Mouse (Mus musculus): ENCODE results near the gene Cox7a1.
"Not testable (repeated sequence)": the region's sequence is repeated elsewhere in the genome, so short reads cannot be mapped to it uniquely, and the experiment has no call there.

The Cox7a1 gene

DNA sequence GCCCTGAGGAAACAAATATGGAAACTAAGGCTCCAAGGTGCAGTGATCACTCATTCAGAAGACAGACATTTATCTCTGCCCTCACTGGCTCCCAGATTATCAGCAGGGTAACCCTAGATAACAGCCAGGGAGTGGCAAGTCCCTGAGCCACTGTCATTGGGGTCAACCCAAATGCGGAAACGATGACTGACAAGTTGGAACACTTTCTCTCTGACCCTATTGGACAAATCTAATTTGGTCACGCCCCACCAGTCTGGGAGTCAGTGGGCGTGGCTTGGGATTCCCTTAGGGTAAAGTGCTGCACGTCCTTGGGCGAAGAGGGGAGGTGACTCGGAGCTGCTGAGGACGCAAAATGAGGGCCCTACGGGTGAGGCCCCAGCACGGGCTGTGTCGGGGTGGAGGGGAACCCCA is at the start of gene Cox7a1:
TSS of gene Cox7a1 (plus strand) at position 266 of the 411 bp plus-strand sequence.
- DNase-seq, result peak; percentile 92

DNA sequence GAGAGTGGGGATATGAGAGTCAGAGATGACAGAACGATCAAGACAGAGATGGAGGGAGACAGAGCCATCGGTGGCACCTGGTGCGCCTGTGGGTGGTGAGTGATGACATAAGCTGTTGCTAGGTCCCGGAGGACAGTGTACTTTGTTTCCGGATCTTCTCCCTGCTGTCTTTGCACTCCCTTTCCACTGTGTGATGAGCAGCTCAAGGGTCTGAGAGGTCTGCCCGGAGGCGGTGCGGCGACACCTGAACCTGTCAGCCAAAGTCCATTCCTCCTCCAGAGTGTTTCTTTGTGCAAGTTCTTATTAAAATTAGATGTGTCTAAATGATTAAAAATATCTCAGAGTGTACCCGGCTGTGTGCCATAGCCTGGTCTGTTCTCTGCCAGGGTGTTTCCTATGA is 47.1 kb upstream of the Cox7a1 start:
- peak; percentile 23 for DNase-seq

DNA sequence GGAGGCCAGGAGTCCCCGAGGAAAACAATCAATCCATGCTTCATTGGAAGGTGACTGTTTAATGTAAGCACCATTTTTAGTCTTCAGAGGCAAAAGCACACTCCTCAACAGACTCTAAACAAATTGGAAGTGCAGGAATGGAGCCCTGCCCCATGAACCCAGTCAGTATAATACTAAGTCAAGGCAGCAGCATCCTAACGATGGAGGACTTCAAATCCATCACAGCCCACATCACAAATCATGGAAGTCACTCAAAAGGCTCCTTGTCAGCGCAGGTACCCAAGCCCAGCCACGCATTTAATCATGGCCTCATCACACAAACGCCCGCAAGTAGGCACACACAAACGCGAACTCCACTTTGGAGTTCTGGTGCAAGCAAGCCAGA is 40.8 kb upstream of the Cox7a1 start:
- DNase-seq, result no peak

DNA sequence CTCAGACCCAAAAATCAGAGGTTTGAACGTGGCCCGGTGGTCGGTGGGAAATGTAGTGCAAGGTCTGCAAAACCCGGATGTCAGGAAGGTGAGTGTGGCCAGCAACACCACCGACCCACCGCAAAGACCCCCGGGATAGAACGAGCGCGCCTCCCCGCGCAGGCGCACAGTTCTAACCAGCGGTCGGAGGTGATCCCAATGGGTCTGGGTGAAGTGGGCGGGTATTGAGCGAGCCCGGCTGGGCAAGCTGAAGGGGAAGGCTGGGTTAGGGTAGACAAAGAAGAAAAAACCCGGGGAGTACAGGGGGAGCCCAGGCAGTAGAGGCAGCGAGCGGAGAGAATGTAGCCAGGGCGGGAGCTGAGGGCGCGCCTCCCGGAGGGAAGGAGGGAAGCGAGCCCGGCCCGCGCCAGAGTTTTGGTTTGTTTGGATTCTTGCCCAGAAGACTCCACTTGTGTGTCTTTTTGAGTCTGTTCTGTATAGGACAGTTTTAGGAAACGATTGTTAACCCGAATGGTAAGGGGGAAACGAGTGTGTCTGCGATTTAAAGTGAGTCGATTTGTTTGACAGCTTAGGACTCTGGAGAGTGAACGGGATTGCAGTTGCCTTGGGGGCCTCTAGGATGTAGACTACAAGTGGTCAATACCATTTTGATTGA is 40.3 kb upstream of the Cox7a1 start:
- DNase-seq, result peak; percentile 29

DNA sequence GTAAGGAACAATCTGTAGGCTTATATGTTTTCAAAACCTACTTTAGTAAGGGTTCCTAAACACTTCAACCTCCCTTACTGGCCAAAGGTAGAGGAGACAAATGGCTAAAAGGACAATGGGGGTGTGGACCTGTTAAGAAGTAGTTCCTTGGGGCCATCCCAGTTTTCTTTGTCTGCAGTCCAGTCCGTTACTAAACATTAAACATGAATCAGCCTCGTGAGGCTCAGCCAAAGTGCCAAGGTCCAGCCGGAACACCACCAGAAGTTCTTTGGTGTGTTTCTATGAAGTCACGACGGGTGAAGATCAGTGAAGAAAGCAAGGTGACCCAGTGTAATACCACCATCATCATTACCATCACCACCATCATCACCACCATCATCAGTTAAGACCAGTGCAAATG is 36.9 kb upstream of the Cox7a1 start:
- peak; percentile 59 for DNase-seq

DNA sequence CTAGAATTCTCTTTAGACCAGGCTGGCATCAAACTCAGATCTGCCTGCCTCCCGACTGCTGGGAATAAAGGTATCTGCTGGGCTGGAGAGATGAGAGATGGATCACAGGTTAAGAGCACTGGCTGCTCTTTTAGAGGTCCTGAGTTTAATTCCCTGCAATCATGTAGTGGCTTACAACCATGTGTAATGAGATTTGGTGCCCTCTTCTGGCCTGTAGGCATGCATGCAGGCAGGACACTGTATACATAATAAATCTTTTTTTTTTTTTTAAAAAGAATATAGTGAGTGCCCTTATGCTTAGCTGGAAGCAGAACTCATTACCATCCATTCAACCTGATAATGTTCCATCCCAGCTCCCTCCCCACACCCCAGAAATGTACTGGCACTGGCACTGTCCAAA is 29.9 kb upstream of the Cox7a1 start:
- no peak for DNase-seq

DNA sequence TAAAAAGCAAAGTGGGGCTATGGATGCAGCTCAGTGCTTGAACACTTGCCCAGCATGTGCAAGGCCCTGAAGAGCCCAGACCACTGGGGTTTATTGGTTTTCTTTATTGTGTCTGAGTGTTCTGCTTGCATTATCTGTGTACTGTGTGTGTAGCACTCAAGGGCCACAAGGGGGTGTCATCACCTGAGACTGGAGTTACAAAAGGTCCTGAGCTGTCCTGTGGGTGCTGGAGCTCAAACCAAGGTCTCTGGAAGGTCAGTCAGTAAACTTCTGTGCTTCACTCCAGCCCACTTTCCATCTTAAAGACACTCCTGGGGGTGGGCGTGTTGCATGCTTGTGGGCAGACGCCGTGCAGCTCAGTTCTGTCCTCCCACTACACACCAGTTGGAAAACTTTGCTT is 28.4 kb upstream of the Cox7a1 start:
- no peak for DNase-seq

DNA sequence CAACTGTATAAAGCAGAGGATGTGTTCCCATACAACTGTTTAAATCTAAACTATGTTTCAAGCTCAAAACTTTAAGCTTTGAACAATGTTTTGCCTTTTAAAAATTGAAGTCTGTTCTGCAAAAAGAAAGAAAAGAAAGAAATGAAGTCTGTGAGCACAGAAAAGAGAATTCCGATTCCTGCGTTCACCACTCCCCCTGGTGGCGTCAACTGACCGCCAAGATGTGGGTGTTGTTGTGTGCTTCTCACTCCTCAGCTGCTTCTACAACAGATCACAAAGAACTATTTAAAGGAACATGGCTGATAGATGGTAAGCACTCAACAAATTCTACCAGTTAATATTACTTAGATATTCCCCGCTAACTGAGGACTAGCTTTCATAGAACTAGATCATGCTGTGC is 20.8 kb upstream of the Cox7a1 start:
- no peak for DNase-seq

DNA sequence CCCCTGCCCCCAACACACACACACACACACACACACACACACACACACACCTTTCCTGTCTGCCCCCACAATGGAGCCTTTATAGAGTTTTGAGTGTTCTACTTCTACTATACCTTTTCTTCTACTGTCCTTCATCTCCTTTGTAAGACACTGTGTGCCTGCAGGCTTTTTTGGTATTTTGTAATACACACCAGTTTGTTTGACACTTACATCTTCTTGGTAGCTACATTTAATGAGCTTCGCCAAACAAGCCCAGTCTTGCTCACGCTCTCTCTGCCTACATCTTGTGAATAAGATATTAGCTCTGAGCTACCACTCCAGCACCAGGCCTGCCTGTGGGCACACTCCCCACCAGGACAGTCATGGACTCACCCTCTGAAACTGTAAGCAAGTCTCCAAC is 19.2 kb upstream of the Cox7a1 start:
- DNase-seq, result no peak

DNA sequence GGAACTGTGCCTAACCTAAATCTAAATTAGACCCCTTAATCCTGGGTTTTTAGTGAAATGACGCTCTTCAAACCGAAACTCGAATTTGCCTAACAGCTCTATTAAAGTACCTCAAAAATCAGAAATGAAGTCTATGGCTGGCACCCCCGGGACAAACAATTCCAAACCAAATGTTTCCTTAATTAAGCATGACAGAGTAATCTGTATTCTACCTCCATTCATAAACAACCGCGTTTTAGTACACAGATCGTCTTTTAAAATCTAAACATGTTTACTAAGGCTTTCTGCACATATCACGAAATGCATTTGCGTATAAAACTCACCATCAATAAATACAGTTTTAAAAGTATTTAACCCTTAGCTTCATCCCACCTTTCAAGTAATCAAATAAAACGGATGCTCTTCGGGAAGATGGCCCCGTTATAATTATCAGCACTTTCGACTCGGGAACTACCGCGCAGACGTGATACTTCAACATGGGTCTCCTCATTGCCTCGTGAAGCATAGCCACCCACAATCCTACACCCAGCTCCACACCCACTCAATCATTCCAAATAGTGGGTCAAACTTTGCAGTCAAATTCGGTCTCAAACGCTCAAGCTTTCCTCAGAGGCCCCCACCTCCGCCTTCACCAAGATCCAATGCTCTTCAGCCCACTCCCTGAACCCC is 14.9 kb upstream of the Cox7a1 start:
- DNase-seq, result no peak

DNA sequence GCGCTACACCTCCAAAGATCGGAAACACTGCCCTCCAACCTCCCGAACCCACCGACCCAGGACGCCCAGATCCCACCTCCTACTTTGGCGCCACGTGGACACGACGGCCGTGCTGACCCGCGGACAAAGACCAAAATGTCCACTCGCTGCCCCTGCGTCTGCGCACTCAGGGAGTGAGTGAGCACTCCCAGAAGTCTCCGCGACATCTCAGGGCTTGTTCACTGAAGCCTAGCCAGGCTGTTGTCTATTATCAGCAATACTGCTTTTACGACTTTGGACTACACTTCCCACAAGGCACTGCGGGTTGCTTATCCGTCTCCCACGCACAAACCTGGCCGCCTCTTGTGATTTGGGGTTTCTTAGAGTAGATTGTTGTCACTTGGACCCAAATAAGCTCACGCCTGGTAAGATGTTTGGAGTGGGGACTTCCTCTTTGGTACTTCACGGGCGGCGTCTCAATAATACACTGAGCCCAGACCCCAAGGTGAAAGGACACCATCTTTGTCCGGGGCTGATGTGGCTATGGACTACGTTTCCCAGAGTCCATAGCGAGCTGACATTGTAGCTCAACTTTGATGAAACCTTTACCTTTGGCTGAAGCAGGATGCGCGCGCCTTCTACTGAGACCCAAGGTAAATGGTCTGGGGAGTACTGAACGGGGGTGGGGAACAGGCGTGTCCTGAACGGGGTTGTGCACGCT is 14.2 kb upstream of the Cox7a1 start, which contains the start of gene Zfp146:
TSS of gene Zfp146 (minus strand) at position 168 of the 700 bp plus-strand sequence.
- DNase-seq, result peak; percentile 96

DNA sequence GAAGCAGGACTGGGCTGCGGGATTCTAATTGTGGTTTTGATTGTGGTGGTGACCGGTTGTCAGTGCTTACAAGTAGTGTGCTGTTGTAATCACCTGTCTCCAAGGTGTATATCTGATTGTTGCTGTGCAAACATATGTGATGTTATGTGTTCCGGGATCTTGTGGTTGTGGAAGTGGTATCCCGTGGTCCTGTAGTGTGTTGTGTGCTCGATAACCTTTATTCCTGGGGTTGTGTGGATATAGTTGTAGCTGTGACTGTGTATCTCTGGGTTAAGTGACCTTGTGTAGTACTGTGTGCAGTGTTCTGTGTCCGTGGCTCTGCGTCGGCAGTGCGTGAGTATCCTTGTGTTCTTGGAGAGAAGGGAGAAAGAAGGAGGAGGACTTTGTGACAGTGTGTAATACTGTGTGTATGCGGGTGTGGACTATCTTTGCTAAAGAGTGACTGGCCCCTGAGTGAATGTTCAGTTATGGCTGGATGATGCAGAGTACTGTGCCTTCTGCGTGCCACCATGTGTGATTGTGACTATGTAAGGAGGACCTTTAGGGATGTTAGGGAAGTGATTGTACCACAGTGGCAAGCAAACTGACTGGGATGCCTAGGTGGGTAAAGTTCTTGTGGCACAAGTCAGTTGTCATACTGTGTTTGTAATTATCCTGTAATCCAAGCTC is 13.5 kb upstream of the Cox7a1 start:
- DNase-seq, result no peak

DNA sequence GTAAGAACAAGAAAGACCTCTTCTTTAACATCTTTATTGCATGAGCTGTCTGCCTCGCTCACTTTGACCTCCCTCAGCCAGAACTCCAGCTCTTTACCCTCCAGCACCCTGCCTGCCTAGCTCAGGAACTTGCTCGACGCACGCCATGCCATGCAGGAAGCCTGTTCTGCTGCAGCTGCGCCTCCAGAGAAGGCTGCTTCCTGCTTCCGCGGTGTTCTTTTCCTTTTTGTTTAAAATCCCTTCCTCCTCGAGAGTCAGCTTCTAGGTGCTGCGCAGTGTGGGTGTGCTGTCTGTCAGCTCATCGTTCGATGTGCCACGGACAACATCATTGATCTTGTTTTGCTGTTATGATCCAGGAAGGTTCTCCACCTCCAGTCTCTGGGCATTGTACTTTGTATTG is 7.5 kb upstream of the Cox7a1 start:
- DNase-seq, result no peak

DNA sequence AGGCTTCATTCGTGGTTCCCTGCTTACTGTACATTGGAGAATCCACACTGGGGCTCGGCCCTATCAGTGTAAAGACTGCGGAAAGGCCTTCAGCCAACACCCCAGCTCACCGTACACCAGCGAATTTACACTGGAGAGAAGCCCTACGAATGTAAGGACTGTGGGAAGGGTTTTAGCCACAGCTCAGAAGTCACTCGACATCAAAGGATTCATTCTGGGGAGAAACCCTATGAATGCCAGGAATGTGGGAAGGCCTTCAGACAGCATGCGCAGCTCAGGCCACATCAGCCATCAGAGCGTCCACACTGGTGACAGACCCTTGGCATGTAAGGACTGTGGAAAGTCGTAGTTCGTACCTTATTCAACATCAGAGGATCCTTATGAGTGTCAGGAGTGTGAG is 5.7 kb upstream of the Cox7a1 start:
- DNase-seq, result no peak

DNA sequence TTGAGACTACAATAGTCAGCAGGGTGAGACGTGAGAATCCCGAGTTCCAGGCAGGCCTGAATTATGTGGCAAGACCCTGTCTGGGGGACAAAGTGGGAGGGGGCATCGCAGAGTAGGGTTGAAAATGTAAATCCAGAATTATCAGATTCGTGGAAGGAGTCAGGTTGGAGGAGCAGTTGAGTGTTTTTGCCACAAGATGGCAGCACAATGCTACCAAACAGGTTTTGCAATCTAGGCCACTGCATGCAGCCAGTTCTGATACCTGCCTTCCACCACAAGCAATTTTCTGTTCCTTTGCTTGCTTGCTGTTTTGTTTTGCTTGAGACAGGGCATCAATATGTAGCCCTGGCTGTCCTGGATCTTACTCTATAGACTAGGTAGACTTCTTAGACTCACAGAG is 2.6 kb upstream of the Cox7a1 start:
- peak; percentile 63 for DNase-seq

DNA sequence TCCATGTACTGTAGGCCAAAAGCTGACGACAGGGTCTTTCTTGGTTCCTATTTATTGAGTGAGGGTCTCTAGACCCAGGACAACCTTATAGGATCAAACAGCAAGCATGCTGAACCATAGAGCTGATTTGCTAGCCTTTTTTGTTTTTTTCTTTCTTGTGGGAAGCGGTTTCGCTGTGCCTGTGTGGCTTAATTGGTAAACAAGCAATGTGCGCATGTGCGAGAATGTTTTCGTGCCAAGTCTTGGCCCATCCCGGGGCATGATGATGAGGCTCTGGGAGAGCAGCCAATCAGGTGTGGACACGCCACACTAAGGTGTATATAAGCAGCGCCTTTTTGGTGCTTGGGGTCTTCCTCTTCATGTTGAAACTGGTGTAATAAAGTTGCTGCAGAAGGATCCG is 2.0 kb upstream of the Cox7a1 start:
- DNase-seq, result not testable (repeated sequence)

DNA sequence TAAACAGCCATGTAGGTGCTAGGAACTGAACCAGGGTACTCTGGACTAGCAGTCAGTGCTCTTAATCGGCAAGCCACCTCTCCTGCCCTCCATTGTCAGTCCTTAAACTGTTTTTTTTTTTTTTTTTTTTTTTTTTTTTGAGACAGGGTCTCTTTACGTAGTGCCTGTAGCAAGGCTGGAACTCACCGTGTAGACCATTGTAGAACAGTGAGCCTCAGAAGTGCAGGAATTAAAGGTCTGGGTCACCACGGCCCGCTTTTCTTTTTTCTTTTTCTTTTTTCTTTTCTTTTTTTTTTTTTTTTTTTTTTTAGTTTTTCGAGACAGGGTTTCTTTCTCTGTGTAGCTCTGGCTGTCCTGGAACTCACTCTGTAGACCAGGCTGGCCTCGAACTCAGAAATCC is 755 bp upstream of the Cox7a1 start:
- not testable (repeated sequence) for DNase-seq

DNA sequence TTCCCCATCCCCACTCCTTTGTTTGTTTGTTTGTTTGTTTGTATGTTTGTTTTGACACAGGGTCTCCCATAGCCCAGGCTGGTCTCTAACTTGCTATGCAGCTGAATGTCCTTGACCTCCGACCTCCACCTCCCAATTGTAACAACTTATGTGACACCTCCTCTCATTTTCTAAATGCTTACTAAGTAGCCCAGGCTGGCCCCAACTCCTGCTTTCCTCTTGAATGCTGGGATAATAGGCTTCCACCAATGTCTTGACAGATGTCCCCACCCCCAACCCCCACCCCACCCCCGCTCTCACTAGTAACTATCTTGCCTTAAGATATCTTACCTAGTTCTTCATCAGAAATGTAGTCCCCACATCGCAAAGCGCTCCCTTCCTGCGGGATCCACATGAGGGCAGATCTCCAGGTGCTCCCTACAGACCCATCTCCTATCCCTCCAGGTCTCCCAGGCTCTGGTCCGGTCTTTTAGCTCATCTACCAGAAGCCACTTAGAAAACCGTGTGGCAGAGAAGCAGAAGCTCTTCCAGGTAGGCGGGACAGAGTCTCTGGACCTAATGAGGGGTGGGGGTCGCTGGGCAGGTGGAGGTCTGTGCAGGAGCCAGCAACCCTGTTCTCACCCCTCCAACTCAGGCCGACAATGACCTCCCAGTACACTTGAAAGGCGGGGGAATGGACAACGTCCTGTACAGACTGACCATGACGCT is 851 bp downstream of the Cox7a1 start:
- no peak for DNase-seq

DNA sequence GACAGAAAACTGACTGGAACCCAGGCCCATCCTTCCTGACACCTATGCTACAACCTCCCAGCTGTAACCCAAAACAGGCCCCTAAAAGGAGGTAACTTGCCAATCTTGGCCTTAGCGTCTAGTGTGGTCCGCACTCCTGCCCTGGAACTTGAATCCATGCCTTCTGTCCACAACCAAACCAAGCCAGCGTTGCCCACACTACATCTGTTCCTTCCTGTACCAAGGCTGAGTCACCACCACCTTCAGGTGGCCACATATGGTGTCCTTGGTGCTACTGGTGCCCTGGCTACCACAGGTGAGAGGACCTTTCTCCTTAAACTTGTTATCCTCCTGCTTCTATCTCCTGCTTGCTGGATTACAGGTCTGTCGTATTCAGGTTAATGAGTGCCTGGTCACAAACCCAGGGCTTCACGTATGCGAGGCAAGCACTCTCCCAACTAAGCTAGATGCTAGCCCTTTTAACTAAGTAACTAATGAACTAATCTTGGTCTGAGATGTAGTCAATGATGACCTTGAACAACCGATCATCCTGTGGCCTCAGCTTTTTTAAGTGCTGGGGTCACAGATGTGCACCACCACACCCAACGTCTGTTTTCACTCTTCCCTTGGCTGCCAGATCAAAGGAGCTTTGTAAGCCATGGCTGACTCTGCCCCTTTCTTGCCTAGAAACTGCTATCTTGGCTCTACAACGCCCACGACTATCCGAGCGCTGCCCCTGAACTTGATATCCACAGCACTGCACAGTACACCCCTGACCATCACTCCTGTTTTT is 4.6 kb downstream of the Cox7a1 start:
- no peak for DNase-seq

DNA sequence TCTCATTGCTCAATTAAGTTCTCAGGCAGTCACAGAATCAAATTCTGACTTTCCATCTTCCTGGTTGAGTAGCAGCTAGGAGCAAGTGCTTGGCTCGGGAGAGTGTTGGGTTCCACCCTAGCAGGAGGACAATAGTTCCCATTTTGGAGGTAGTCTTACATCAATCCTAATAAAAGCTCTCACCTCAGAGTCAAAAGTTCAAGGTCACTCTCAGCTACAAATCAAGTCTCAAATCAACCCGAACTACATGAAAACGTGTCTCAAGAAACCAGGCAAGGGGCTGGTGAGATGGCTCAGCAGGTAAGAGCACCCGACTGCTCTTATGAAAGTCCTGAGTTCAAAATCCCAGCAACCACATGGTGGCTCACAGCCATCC is 5.2 kb downstream of the Cox7a1 start:
- no peak for DNase-seq

DNA sequence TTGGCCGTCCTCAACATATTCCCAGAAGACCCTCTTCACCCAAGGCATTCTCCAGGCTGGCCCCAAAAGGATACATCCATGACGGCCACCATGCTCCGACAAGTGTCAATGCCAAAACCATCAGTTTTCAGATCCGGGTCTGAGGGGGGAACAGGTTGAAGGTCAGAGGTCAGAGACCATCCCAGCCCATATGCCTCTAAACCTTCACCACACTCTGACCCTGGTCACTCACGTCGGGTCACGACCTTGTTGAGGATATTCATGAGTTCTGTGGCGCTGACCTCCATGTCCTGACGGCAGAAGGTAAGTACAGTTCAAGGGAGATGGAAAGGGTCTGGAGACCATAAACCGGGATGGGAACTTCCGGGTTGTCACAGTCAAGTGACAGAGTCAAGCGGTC is 8.1 kb downstream of the Cox7a1 start:
- no peak for DNase-seq

DNA sequence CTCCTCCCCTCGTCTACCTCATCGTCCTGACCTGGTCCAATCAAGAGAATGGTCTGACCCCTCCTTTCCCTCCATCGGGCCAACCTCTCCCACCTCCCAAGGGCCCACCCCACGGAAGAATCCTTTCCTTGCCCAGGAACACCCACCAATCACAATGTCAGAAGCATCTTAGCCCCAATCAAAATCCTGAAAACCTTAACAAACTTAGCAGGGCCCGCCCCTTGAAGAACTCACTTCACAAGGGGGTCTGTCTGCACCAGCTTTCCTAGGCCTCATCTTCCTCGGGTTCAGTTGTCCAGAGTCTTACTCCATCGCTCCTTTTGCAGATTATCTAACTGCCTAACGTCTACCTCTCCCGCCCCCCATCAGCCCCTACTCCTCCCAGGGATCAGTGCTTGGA is 9.1 kb downstream of the Cox7a1 start:
- no peak for DNase-seq
